Mouse (Mus musculus) B cell, adult 2 months (primary cell): ENCODE measurements around the gene Grm4.

Experiments
- DNase-seq, 2 experiments: peaks; one replicate each; pipeline ENCODE4 v3.0.0; 2022

The Grm4 gene

GRCm38 (mm10) chr17:27488173-27488823 is 32.9 kb downstream of the Grm4 start:
- no peak for DNase-seq

GRCm38 (mm10) chr17:27485940-27486339 is 35.3 kb downstream of the Grm4 start:
- no peak for DNase-seq

GRCm38 (mm10) chr17:27483571-27483970 is 37.6 kb downstream of the Grm4 start:
- no peak for DNase-seq

GRCm38 (mm10) chr17:27480143-27481103 is 40.8 kb downstream of the Grm4 start:
- no peak for DNase-seq

- DNase-seq = no peak
Observed at GRCm38 (mm10) chr17:27475650-27476049, 45.6 kb downstream of the Grm4 start.

GRCm38 (mm10) chr17:27466620-27467019 is 54.6 kb downstream of the Grm4 start:
- DNase-seq = peak; percentile 31 to 38

GRCm38 (mm10) chr17:27465924-27466323 is 55.3 kb downstream of the Grm4 start:
- DNase-seq = no peak

GRCm38 (mm10) chr17:27464327-27464962 is 56.8 kb downstream of the Grm4 start:
- no peak for DNase-seq

- DNase-seq = no peak
Observed at GRCm38 (mm10) chr17:27459979-27460378, 61.2 kb downstream of the Grm4 start.

- no peak for DNase-seq
Observed at GRCm38 (mm10) chr17:27459241-27459640, 62.0 kb downstream of the Grm4 start.

GRCm38 (mm10) chr17:27457863-27458494 is 63.2 kb downstream of the Grm4 start:
- DNase-seq = no peak

- DNase-seq = no peak
Observed at GRCm38 (mm10) chr17:27457038-27457577, 64.1 kb downstream of the Grm4 start.

GRCm38 (mm10) chr17:27456364-27456763 is 64.8 kb downstream of the Grm4 start:
- DNase-seq = no peak

- no peak for DNase-seq
Observed at GRCm38 (mm10) chr17:27455012-27455784, 66.0 kb downstream of the Grm4 start.

- DNase-seq = no peak
Observed at GRCm38 (mm10) chr17:27454396-27454795, 66.8 kb downstream of the Grm4 start.

- no peak for DNase-seq
Observed at GRCm38 (mm10) chr17:27453045-27453444, 68.2 kb downstream of the Grm4 start.

GRCm38 (mm10) chr17:27451787-27452186 is 69.4 kb downstream of the Grm4 start:
- DNase-seq = no peak

GRCm38 (mm10) chr17:27451216-27451615 is 70.0 kb downstream of the Grm4 start:
- no peak for DNase-seq

- DNase-seq = no peak
Observed at GRCm38 (mm10) chr17:27449757-27450330, 71.4 kb downstream of the Grm4 start.

GRCm38 (mm10) chr17:27448749-27449148 is 72.5 kb downstream of the Grm4 start:
- DNase-seq = no peak

GRCm38 (mm10) chr17:27445364-27446075 is 75.7 kb downstream of the Grm4 start:
- no peak for DNase-seq
